Mouse (Mus musculus): ENCODE data around the gene Serpinb1c. TPM values are rescaled to one million over a fixed set of nuclear protein-coding genes. Genes with fewer than 3 reads are reported as not detected.

Serpinb1c gene
- polyA plus RNA-seq (2012; rRNA removed), result not detected in 2 replicates

DNA sequence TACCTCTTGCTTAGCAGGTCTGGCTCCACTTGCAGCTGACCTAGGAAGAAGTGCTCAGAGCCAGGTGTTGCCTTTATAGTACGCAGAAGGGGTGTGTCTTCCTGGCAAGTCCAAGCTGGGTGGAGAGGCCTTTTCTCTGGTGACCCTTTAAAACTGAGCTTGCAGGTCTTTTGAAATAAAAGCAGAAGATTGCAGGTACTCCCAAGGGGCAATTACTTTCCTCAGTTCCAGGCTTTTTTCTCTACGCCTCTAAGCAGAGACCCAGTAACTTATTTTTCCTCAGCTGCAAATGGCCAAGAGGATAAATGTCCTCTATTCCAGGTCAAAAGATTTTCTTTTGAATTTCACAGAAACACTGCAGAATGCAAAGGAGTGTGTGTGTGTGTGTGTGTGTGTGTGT lies at the start of gene Serpinb1c:
Gene Serpinb1c (minus strand): TSS at position 101 of the 400 bp plus-strand sequence.

DNA sequence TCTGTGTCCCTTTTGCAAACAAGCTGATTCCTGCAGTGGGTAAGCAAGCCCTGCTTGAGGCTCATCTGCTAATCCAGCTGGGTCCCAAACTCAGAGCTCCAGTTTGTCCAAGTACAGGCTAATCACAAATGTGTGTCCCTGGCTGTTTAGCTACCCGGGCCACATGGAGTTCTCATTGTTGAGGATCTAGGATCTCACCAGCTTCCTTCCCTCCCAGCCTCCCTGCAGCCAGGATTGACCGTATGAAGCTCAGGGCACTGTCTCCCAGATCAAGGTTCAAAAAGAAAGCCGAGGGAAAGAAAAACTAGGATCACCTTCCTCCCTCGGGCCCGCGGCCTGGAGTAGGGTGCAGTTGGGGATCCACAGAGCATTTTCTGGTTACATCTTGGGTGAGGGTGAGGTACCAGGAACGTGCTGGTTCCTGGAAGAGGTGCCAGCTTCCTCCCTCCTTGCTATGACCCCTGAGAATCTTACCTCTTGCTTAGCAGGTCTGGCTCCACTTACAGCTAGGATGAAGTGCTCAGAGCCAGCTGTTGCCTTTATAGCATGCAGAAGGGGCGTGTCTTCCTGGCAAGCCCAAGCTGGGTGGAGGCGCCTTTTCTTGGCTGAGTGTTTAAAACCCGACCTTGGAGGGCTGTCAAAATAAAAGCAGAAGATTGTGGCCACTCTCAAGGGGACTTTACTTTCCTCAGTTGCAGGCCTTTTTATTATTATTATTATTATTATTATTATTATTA lies 47.2 kb downstream of the Serpinb1c start, which contains the start of gene Serpinb1a:
Gene Serpinb1a (minus strand): TSS at position 518 of the 737 bp plus-strand sequence.

Other genes with a start within 250 kb of the Serpinb1c start
- 0.01 and 0.36 TPM in 2 replicates for gene Mylk4, start 114.3 kb downstream of the Serpinb1c start, polyA plus RNA-seq (2012; rRNA removed)
- gene Wrnip1, start 96.2 kb downstream of the Serpinb1c start, polyA plus RNA-seq (2012; rRNA removed), result 16.0 and 18.3 TPM in 2 replicates
- not detected in 2 replicates for gene D930007J09Rik, start 95.4 kb downstream of the Serpinb1c start, polyA plus RNA-seq (2012; rRNA removed)
- gene Serpinb1a, start 47.0 kb downstream of the Serpinb1c start, polyA plus RNA-seq (2012; rRNA removed), result 7.5 and 11.4 TPM in 2 replicates
- gene Serpinb6b, start 67.0 kb upstream of the Serpinb1c start, polyA plus RNA-seq (2012; rRNA removed), result 4.6 and 5.2 TPM in 2 replicates
- gene Serpinb9, start 105.0 kb upstream of the Serpinb1c start, polyA plus RNA-seq (2012; rRNA removed), result 1.1 and 1.2 TPM in 2 replicates
- gene Serpinb9b, start 129.2 kb upstream of the Serpinb1c start, polyA plus RNA-seq (2012; rRNA removed), result 0.01 and 0.03 TPM in 2 replicates
- gene Serpinb1b, start 180.4 kb upstream of the Serpinb1c start, polyA plus RNA-seq (2012; rRNA removed), result 0.02 TPM in 1 of 2 replicates, not detected in the other

Measured in liver, embryonic 14 days (tissue).